Mouse (Mus musculus) CD4-positive, CD25-positive, alpha-beta regulatory T cell, adult 2 months (primary cell): ENCODE data around the gene Myo1g.

Experiments used
- DNase-seq: peaks from one replicate; pipeline ENCODE4 v3.0.0-alpha.2; 2012; ENCODE audit warnings: low read depth, low spot score

Myo1g gene

DNA sequence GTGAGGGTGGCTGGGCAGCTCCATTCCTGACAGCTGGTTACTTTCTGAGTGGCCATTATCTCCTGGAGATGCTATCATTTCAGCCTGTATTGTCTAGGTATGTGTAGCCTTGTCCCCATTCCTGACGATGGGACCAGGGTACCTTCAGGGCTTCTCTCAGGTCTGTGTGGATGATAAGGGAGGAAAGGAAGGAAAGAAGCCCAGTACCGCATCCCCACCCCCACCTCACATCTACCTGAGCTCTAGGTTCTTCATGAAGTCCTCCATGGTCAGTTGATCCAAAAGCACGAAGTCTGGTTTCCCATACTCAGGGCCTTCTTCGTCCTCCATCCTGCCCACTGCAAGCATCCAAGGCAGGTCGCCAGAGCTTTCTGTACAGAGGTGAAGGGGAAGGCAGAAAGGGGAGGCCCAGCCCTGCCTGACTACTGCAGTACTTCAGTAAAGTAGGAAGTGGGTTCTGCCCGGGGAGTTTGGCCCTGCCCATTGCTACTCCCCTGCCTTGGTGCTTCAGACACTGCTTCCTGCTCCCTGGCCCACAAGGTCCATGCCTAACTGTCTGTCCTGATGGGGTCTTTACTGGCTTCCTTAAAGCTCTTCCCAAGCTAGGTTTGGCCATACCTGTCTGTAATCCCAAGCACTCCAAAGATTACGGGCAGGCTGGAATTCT is at the start of gene Myo1g:
Gene Myo1g (minus strand): TSS at position 459 of the 667 bp plus-strand sequence.
- peak; percentile 79 for DNase-seq

DNA sequence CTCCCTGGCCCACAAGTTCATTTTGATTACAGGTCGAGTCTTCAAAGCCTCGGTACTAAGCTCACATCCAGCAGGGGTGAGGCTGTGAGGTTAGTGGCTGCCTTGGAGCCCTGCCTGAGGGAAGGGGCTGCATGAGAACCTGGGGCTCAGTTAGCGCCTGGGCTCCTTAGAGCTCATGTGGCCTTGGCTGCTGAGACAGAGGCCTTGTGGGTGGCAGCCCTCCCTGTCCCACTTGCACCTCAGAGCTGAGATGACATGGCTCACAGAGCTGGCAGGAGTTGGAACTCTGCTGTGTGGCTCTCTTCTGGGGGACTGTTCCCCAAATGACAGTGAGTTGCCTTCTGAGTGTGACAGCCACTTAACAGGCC is 48.6 kb upstream of the Myo1g start:
- no peak for DNase-seq

DNA sequence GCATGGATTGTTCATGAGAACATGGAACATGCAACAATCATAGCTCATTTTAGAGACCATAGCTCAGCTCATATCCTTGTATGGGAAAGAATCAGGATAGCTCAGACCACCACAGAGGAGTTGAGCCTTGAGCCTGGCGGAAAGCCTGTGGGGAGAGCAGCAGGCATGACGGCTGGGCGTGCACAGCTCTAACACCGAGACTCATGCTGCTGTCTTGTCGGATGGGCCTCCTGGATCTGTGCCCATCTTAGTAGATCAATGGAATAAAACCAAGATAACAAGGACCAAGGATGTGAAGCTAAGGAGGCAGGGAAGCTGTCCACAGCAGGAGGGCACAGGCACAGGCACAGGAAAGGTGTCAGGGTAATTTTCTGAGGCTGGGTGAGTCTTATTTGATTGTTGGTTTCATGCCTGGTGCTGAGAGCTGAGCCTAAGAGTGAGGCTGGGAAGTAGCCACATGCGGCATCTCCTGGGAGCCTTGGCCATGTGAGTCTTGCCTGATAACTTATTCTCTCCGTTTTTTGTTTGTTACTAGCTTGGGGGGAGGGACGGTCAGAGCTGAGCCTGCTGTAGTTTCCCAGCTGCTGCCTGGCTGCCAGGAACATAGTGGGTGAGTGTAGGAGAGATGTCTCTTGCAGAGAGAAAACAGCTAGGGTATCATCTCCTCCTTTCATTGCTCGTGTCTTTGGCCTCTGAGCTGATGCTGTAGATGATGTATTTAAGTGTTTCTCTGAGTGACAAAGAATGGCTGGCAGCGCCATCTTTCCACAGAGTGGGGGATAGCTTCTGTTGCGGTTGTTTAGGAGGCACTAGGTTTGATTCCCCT is 48.0 kb upstream of the Myo1g start:
- peak; percentile 56 for DNase-seq

DNA sequence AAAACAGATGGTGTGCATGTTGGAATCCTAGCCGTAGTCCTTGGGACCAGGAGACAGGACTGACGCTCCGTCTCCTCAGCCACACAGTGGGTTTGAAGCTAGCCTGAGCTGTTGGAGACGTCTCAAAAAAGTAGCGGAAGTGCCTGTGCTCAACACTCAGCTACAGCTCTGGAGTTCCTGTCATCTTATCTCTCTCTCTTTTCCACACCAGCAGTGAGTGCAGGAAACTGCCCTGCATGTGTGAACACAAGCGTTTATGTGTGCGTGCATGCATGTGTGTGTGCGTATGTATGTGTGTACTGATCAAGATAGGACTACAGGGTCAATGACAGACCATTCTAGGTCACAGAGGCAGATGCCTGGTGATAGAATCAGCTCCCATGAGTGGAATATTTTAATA is 47.2 kb upstream of the Myo1g start:
- peak; percentile 78 for DNase-seq

DNA sequence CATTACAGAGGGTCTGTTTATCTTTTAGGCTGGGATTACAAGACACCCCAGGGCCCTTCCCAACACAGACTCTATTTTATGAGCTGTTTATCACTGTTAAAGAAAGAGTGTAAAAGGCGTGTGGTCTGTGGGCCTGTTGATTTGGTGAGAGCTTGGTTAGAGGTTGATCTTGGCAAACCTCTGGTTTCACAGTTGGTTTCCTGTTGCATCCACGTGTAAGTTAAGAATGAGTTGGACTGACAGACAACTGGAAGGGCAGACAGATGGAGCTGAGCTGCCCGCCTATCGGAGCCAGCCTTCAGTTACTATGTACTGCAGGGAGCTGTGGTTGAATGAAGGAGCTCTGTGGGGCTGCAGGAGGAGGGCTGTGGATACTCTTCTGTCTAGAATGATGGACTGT is 45.7 kb upstream of the Myo1g start:
- peak; percentile 33 for DNase-seq

DNA sequence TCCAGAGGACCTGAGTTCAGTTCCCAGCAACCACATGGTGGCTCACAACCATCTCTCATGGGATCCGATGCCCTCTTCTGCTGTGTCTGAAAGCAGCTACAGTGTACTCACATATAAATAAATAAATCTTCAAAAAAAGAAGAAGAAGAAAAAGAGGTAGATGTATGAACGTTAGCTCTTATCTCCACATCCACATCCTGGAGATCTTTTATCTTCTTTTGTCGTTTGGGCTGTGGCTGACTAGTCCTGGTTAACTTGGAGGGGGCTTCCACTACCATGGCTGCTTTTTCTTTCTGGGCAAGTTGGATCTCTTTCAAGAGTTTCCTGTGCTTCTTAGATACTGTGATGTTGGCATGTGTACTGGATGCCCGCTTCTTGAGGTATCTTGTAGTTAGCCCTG is 42.4 kb upstream of the Myo1g start:
- DNase-seq, result no peak

DNA sequence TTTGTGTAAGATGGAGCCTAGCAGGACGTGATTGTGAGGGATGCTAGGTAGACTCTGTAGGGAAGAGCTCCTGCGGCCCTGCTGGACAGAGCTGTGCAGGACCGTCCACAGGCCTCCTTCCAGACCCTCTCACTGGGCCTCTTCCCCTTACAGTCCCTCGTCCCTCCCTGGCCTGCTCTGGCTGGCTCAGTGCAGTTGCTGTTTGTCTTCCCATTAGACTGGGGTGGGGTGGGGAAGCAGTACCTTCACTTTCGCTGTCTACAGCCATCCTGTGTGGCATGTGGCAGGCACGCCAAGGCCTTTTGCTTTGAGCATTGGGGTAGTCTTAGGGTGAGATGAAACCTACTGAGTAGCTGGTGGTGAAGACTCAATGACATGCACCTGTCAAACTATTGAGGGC is 41.6 kb upstream of the Myo1g start:
- DNase-seq, result peak; percentile 57

DNA sequence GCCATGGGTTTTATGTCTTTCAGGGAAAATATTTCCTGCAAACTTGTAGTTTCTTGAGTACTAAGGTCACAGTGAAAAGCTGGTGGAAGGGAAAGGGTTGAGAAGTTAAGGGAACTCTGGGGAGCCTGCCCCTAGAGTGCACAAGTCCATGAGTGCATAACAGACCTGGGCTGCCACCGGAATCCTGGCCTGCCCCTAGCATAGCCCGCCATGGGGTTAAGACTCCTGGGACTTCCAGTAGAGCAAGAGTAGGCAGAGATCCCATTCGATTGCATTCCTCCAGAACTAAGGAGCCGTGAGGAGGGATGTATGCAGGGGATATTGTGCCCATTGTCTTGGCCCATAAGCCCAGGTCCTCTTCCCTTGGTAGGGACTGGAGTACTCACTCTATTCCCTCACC is 40.7 kb upstream of the Myo1g start:
- no peak for DNase-seq

DNA sequence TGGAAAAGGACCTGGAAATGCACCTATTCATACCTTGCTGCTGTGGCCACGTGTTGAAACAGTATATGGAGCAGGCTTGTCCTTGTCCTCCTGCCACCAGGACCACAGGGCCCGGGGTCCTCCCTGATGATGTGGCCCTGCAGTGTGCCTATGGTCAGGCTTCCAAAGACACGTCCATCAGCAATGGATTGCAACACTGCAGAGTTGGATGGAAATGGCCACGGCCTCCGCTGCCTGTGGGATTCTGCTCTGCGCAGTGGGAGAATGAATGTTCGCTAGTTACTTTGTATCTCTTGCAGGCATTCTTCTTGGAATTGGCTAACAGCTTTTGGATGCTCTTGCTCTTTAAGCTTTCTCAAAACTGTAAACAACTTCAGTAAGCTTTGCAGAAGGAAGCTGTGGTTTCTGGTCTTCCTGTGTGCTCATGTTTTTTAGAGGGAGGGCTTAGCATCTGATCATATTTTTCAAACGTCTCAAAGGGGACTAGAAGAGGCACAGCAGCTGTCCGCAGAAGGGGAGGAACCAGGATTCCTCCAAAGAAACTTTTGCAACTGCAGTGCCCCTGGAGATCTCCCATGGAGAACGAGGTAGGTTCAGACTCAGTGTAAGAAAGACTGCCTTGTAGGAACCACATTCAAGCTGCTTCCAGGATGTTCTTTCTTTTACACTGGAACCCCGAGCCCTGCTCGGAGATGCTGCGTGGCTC is 40.0 kb upstream of the Myo1g start:
- peak; percentile 74 for DNase-seq

DNA sequence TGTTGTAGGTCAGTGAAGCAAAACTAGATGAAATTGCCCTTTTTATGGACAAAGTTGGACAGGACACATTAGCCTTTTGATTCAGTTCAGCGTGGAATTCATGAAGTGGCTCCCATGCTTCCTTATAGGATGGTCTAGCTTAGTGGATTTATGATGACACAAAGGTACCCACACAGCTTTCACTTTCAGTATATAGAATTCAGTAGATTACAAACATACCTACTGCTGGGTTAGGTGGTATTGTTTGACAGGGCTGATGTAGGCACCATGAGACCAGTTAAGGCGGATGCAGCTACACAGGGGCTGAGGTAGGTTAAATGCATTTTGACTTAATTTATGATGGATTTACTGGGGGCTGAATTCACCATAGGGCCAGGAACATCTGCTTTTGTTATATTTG is 39.2 kb upstream of the Myo1g start:
- DNase-seq, result peak; percentile 65

DNA sequence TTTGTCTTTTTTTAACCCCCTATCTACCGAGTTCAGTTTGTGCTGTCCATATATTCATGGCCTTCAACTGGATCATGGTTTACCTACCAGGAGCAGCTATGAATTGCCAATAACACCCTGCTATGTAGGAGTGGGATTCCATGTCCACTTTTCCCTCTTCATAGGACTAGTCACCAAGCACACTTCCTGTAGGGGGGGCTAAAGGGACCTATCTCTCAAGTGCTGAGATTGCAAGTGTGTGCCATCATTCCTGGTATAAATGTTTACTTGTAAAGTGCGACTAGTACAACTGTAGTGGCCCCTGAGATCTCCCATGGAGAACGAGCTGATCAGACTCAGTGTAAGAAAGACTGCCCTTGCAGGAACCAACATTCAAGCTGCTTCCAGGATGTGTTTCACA is 37.5 kb upstream of the Myo1g start:
- peak; percentile 78 for DNase-seq

DNA sequence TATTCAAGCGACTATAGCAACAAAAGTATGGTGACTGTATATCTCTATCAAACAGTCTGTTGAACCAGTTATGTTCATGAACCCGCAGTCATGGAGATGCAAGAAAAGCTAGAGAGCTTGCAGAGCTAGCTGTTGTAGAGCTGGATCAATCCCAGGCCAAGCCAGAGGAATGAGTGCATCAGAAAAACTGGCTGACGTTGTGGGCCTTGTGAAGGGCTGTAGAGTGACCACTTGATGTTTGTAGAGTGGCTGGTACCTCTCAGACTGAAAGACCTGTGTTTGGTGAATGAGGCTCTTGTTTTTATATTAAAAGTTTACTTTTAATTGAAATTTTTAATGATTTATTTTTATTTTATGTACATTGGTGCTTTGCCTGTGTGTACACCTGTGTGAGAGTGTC is 29.4 kb upstream of the Myo1g start:
- no peak for DNase-seq

DNA sequence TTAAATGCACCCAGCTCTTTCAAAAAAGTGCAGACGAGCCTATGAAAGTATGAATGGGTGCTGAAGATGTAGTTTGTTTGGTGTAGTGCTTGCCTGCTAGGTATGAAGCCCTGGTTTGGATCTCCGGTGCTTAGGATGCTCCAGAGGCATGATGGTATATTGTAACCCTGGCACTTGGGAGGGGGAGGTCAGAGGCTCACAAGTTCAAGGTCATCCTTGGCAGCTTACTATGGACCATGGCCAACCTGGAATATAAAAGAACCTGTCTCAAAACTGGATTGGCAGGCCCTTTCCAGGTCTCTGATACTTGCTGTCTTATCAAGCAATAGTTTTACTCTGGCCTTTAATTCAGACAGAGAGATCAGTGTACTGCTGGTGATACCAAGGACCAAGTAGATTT is 29.0 kb upstream of the Myo1g start:
- no peak for DNase-seq

DNA sequence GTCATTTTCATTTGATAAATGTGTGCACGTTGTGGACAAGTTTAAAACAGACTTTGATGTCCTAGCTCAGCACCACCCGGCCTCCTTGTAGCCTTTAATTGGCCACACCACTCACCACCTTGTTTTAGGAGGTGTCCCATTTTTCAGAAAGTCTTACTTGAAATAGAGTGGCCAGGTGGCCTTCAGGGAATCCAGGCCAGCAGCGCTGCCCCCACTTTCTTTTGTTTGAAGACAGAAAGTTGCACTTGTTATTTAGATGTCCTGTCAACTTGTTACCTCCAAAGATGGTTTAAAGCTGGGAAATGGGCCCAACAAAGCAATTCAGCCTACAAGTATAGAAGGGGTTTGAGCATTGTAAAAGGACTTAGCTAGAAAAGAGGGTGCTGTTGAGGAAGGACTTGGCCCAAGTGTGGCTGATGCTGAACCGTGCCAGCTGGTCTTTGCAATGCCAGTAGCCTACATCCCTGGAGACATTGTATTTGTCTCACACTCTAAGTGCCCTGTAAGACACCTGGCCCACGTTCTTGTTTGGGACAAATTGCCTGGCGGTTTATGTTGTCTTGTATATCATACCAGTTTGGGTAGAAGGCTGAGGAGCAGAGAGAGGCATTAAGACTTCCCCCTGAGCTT is 27.0 kb upstream of the Myo1g start:
- DNase-seq, result no peak

DNA sequence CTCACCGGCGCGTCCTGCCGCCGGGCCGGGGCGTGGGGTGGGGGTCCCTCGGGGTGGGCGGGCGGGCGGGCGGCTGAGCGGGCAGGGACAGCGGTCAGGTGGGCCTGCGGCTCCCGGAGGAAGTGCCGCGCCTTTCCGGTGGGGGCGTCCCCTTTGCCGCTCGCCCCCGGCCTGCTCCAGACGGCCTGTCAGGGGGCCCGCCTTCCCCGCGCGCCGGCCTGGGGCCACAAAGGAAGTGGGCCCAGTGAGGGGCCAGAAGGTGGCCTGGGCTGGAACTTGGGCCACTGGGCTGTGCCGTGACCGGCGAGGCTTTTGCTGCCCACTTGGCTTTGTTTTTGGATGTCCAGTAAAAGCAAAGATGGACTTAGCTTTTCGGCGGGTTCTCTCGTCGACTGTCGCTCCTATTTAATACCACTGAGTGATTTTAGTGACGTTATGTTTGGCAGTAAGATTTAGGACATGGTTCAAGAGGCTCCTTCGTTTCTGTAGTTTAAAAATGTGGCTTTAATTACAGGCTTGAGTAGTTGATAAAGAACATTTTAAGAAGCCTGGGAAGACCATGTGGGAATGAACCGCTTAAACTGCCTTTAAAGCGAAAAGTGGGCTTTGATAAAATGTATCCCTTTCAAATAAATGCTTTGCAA is 26.4 kb upstream of the Myo1g start:
- DNase-seq, result peak; percentile 71

DNA sequence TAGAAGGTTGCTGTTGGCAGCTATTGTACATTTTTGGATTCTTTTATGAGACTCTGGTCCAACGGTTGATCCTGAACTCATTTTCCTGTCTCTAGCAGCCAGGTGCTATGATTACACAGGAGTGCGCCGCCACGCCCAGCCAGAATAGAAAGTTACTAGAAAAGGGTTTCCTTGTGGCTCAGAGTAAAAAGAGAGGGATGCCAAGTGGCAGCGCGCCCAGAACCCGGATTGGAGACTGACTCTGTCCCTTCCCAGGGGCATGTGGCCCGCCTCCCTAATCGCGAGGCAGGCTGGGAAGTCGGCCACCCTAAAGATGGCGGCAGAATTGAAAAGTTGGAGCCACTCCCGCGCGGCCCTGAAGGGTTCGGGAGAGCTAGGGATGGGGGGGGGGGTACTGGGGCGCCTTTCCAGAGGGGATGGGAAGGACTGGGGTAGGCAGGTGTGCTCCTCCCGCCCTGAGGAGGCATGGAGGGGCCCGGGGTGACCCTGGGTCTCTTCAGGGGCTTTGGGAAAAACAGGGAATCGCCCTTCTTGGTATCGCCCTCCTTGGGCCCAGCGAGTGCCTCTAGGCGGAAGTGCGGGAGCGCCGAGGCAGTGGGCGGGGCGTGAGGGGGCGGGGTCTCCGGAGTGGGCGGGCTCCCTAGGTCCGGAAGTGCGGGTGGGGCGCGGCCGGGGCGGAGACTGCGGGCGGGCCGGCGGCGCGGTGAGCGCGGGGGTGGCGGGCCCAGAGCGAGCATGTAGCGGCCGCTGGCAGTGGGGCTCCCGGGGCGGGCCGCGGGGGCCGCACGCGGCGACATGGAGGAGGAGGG is 25.6 kb upstream of the Myo1g start, which contains the start of gene Ccm2:
Gene Ccm2 (plus strand): TSS at position 683 of the 809 bp plus-strand sequence.
- peak; percentile 97 for DNase-seq

DNA sequence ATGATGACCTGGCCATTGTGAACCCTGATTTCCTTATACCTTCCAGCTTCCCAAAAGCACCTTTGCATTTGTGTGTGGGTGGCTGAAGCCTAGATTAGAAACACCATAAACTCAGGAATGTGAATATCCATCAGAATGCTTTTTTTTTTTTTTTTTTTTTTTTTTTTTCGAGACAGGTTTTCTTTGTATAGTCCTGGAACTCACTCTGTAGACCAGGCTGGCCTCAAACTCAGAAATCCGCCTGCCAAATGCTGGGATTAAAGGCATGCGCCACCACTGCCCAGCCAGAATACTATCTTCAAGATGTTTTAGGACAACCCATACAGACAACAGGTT is 25.1 kb upstream of the Myo1g start:
- DNase-seq, result no peak

DNA sequence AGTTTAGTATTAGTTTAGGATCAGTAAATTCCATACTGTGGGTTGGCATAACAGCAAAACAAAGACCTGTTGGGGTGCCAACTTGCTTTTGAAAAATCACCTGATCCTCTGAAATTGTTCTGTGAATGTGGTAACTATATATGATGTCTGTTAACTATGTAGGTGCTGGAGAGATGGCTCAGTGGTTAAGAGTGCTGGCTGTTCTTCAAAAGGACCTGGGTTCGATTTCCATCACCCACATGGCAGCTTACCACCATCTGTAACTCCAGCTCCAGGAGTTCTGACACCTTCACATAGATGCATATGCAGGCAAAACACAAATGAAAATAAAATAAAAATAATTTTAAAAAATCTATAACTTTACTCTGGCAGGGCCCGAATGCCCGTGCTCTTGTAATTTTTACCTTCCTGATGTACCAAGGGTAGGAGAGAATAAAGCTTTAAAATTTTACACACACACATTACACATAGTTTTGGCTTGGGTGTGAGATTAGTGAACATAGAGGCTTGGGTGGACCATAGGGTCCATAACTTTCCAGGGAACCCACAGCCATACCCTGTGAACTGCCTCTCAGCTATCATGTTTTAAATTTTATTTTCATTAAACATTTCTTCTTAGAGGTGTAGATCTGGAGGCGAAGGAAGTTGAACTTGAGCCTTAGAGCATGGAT is 24.6 kb upstream of the Myo1g start:
- DNase-seq, result no peak

DNA sequence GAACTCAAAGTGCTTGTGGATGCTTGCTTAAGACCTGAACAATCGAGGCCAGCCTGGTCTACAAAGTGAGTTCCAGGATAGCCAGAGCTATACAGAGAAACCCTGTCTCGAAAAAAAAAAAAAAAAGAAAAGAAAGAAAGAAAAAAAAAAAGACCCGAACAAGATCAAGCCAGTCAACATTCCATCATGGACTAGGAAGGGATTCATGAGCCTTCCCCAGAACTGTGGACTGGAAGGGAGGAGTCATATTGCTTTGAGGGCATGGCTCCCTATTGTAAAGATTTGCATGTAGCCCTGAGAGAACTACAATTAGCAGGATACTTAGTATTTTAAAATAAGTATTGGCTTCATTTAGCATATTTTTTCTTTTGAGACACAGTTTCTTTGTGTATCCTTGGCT is 23.9 kb upstream of the Myo1g start:
- DNase-seq, result no peak

DNA sequence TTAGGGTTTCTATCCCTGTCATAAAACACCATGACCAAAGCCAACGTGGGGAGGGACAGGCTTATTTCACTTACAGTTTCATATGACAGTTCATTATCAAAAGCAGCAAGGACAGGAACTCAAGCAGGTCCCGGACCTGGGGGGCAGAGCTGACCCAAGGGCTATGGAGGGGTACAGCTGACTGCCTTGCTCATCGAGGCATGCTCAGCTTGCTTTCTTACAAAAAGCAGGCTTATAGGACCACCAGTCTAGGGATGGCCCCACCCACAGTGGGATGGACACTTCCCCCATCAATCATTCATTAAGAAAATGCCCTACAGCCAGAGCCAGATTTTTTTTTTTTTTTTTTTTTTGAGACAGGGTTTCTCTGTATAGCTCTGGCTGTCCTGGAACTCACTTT is 10.0 kb upstream of the Myo1g start:
- DNase-seq, result no peak
